Mouse (Mus musculus): ENCODE results near the gene Zeb2.

DNA sequence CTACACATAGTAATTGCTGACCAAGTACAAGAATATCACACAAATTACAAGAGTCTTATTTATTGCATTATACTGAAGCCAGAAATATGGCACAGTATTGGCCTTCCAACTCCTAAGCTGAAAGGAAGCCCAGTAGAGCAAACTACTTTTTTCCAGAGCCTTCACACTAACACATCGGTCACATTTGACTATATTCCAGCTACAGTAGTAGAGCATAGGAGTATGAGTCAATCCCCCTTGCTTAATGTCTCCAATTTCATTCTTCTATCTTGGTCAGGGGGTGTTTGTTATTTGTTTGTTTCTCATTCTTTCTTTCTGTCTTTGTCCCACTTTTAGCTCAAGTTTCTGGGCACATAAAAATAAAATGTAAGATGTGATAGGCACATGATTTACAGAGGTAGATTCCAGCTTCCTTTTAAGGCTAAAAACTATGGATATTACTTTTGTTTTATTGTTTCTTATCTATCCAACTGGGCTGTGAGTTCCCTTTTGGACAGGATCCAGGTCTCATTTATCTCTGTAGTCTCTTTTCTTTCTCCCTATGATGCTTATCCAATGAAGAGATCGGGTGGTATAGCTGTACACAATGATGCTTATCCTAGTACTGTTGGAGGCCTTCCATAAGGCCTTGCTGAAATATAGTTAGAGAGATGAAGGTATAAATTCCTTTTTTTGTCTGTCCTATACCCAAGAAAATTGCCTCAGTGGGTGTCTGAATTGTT, 151.2 kb downstream of the Zeb2 start:
- TF ChIP-seq CTCF (IDR thresholded peaks at IDR 0.05; ENCODE audit: low read depth) (no peak), EP300 (IDR thresholded peaks at IDR 0.05; ENCODE audit: low read depth) (no peak)
